Mouse (Mus musculus): ENCODE data around the gene Sox6. TPM values are rescaled to one million over a fixed set of nuclear protein-coding genes. Genes with fewer than 3 reads are reported as not detected.

Sox6 gene
- polyA plus RNA-seq, 1 experiment from 2014 or later = 51.7 TPM

DNA sequence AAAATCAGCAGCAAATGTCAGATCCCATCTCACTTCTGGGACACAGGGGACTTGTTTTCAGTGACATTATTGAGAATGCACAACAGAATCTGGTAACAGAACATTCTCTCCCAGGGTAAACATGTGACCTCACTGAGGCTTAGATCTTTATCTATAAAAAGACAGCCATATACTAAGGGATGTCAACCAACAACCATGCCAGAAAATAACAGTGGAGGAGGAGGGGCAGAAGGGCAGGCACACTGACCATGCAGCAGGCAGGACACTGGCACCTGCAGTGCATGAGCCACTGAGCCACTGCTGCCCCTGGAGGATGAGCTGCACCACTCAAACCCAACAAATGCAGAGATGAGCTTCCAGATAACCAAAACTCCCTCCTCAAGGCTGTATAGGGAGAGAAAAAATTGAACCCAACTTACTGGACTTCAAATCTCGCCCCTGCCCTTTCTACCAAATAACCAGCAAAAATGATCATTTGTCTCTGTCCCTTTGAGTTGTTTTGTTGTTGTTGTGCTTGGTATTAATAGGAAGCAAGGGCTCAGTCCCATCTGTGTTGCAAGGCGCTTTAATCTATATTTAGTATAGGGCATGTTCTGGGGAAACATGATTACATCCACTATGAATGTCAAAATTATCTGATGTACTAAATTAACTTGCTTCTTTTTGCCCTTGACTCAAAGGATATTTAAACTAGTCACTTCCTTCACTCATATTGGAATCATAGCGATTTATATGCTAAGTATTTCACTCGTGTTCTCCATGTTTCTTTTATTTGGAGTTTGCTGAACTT, 492.8 kb downstream of the Sox6 start:
- Histone ChIP-seq H3K9ac (no peak overlapping the region), H3K27me3 (replicated peaks) (no peaks in the 10 kb centered on the region), H3K36me3 (replicated peaks) (no peaks in the 10 kb centered on the region), H3K27ac (no peak overlapping the region), H3K4me2 (no peak overlapping the region), H3K4me3 (no peak overlapping the region), H3K9me3 (no peaks in the 10 kb centered on the region), H3K4me1 (no peaks in the 10 kb centered on the region)
- WGBS = 92% methylated on average over 4 of the region's 4 CpGs
- no peak for ATAC-seq (replicated peaks)

- 52% methylated on average over 4 of the region's 4 CpGs for WGBS
- H3K9ac ChIP-seq = no peak overlapping the region
Observed at GRCm38 (mm10) chr7:115543596-115543995, 495.0 kb downstream of the Sox6 start.

DNA sequence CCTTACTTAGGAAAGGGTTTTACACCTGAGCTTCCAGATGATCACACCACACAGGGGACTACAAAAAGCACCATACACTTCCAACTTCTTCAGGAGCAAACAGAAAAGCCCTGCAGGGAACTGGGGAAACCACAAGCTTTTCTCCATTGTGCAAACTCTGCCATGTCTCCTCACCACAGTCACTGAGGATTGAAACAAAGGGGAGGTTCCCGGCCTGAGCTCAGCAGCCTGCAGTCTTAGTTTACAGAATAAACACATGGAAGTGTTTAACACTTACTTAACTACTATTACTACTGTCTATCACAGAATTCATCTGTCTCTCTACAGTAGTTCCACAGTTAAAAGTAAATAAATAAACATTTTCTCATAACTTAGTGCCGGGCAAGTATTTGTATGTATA, 498.3 kb downstream of the Sox6 start:
- no peaks in the 10 kb centered on the region for H3K27me3 ChIP-seq (replicated peaks)
- H3K36me3 ChIP-seq (replicated peaks) = no peaks in the 10 kb centered on the region
- no peaks in the 10 kb centered on the region for H3K9me3 ChIP-seq
- 50% methylated on average over 2 of the region's 2 CpGs for WGBS
- H3K27ac ChIP-seq = no peak overlapping the region
- H3K4me3 ChIP-seq = no peak overlapping the region
- H3K9ac ChIP-seq = no peak overlapping the region
- no peak for ATAC-seq (replicated peaks)
- H3K4me2 ChIP-seq = no peak overlapping the region
- no peaks in the 10 kb centered on the region for H3K4me1 ChIP-seq

More at GRCm38 (mm10) chr7:115543596-115543995, 495.0 kb downstream of the Sox6 start:
- Histone ChIP-seq H3K4me2 (no peak overlapping the region), H3K4me1 (no peaks in the 10 kb centered on the region), H3K9me3 (no peaks in the 10 kb centered on the region), H3K27ac (no peak overlapping the region), H3K4me3 (no peak overlapping the region), H3K36me3 (replicated peaks) (no peaks in the 10 kb centered on the region), H3K27me3 (replicated peaks) (no peaks in the 10 kb centered on the region)
- no peak for ATAC-seq (replicated peaks)

DNA sequence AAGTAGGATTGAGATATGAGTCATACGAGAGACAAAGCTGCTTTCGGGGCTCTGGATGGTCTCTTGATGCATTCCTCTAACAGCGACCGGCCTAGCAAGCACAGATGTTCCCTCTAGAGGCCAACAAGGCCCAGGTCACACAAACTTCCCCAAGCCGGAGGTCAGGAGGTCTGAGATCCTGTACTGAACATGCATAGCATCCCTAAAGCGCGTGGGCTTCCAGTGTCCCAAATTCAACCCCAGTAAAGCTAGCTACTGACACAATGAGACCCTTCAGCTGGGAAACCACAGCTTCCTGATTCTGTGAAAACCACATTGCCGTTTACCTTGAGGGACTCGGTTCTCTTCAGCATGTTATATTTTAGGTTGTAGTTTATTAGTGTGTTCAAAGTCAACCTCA, 499.6 kb downstream of the Sox6 start:
- no peaks in the 10 kb centered on the region for H3K9me3 ChIP-seq
- no peak overlapping the region for H3K9ac ChIP-seq
- no peaks in the 10 kb centered on the region for H3K36me3 ChIP-seq (replicated peaks)
- no peak overlapping the region for H3K4me3 ChIP-seq
- no peak for ATAC-seq (replicated peaks)
- 83% methylated on average over 9 of the region's 9 CpGs for WGBS
- H3K27me3 ChIP-seq (replicated peaks) = no peaks in the 10 kb centered on the region
- no peaks in the 10 kb centered on the region for H3K4me1 ChIP-seq
- no peak overlapping the region for H3K27ac ChIP-seq
- no peak overlapping the region for H3K4me2 ChIP-seq

- H3K27me3 ChIP-seq (replicated peaks) = no peaks in the 10 kb centered on the region
- H3K9me3 ChIP-seq = no peaks in the 10 kb centered on the region
- no peak overlapping the region for H3K4me3 ChIP-seq
- no peak overlapping the region for H3K9ac ChIP-seq
- H3K27ac ChIP-seq = no peak overlapping the region
- no peak for ATAC-seq (replicated peaks)
- H3K4me1 ChIP-seq = no peaks in the 10 kb centered on the region
- no peaks in the 10 kb centered on the region for H3K36me3 ChIP-seq (replicated peaks)
- H3K4me2 ChIP-seq = no peak overlapping the region
- WGBS = 66% methylated on average over 3 of the region's 3 CpGs
Observed at GRCm38 (mm10) chr7:115537636-115538035, 501.0 kb downstream of the Sox6 start.

DNA sequence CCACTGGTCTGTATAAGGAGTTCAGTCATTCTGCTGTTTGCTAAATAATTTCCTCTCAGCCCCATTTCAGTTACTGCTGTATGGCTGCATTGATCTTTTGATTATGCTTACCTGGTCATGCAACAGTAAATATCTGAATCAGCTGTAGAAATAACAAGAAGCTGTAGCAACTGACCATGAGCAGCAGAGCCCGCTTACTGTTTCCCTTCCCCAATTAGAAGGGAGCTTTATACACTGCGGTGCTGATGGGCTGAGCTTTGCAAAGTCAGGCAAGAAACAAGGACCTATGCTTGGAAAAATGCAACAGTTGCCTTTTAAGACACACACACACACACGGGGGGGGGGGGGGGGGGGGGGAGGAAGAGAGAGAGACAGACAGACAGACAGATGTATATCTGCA, 502.1 kb downstream of the Sox6 start:
- ATAC-seq (replicated peaks) = no peak
- Histone ChIP-seq H3K4me3 (no peak overlapping the region), H3K4me2 (no peak overlapping the region), H3K9me3 (no peaks in the 10 kb centered on the region), H3K27ac (no peak overlapping the region), H3K4me1 (no peaks in the 10 kb centered on the region), H3K36me3 (replicated peaks) (no peaks in the 10 kb centered on the region), H3K9ac (no peak overlapping the region), H3K27me3 (replicated peaks) (no peaks in the 10 kb centered on the region)
- WGBS = 66% methylated on average over 3 of the region's 3 CpGs

DNA sequence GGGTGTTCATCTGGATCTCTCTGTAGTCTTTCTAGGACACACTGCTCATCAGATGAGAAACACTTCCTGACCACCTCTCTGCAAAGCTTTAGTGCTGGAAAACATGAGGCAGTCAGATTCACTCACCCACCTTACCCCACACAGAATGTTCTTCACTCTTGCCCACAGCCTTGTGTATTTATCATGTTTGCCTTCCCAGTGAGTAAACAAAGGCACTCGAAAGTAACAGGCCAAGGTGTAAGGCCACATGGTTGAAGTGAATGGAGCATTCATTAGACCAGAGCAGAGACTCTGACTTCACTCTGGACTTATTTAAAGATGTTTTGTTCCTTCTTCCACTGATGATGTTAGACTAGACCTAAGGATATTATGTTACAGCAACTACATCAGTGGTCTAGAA, 506.7 kb downstream of the Sox6 start:
- H3K36me3 ChIP-seq (replicated peaks) = no peaks in the 10 kb centered on the region
- H3K27ac ChIP-seq = no peak overlapping the region
- no peaks in the 10 kb centered on the region for H3K9me3 ChIP-seq
- no peak for ATAC-seq (replicated peaks)
- no peak overlapping the region for H3K4me2 ChIP-seq
- H3K9ac ChIP-seq = no peak overlapping the region
- H3K27me3 ChIP-seq (replicated peaks) = no peaks in the 10 kb centered on the region
- H3K4me1 ChIP-seq = no peaks in the 10 kb centered on the region
- WGBS = 66% methylated on average over 1 of the region's 1 CpGs
- no peak overlapping the region for H3K4me3 ChIP-seq

DNA sequence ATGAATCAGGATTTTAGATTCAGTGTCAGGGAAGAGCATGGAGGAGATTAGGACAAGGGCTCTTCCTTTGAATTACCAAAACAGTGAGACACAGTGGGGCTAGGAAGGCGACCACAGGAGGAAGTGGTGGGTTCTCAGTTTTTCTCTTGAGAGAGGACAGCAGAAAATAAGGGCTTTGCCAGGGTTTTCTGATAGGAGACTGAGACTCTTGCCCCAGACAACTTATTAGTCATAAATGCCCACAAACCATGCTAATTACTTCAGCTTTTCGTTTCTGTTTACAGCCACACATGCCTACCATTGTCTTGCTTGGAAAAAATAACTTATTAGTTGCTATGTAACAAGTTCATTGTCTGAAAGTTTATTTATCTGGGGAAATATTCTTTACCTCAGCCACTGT, 507.4 kb downstream of the Sox6 start:
- no peak overlapping the region for H3K27ac ChIP-seq
- 71% methylated on average over 2 of the region's 2 CpGs for WGBS
- H3K27me3 ChIP-seq (replicated peaks) = no peaks in the 10 kb centered on the region
- no peak overlapping the region for H3K4me3 ChIP-seq
- no peak for ATAC-seq (replicated peaks)
- H3K4me2 ChIP-seq = no peak overlapping the region
- no peaks in the 10 kb centered on the region for H3K4me1 ChIP-seq
- no peak overlapping the region for H3K9ac ChIP-seq
- no peaks in the 10 kb centered on the region for H3K36me3 ChIP-seq (replicated peaks)
- no peaks in the 10 kb centered on the region for H3K9me3 ChIP-seq

DNA sequence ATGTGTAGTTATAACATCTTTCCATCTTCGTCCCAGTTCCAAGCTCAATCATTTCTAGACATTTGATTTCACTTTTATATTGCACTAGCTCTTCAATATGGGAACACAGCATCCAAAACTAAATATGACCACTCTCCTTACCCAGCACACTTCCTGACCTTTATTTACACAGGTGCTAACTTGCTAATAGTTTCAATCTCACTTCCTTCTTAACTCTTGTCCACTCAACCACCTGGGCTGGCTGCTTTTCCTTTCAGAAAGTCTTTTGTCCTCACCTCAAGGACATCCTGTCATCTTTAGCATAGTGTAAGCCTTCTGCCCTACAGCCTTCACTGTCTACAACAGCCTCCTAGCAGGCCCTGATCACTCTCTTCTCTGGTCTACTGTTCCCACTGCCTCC, 520.9 kb downstream of the Sox6 start:
- no peak overlapping the region for H3K4me2 ChIP-seq
- ATAC-seq (replicated peaks) = no peak
- no peaks in the 10 kb centered on the region for H3K9me3 ChIP-seq
- no peaks in the 10 kb centered on the region for H3K27me3 ChIP-seq (replicated peaks)
- H3K9ac ChIP-seq = no peak overlapping the region
- H3K27ac ChIP-seq = no peak overlapping the region
- WGBS = 92% methylated on average over 1 of the region's 1 CpGs
- no peaks in the 10 kb centered on the region for H3K36me3 ChIP-seq (replicated peaks)
- peaks cover 8% of the 10 kb centered on the region; the same call in 1 of the 2 replicates for H3K4me1 ChIP-seq
- H3K4me3 ChIP-seq = no peak overlapping the region

GRCm38 (mm10) chr7:115513681-115514080, 524.9 kb downstream of the Sox6 start:
- no peaks in the 10 kb centered on the region for H3K36me3 ChIP-seq (replicated peaks)
- no peak for ATAC-seq (replicated peaks)
- H3K27me3 ChIP-seq (replicated peaks) = 0 out of 2 replicates have a peak, but pooled peaks cover 3% of the 10 kb centered on the region
- peaks cover 13% of the 10 kb centered on the region; the same call in 1 of the 2 replicates for H3K4me1 ChIP-seq
- peak overlapping the region; percentile 10; the same call in 1 of the 2 replicates for H3K4me2 ChIP-seq
- no peak overlapping the region for H3K27ac ChIP-seq
- H3K9me3 ChIP-seq = no peaks in the 10 kb centered on the region
- 31% methylated on average over 8 of the region's 8 CpGs for WGBS
- H3K4me3 ChIP-seq = no peak overlapping the region
- H3K9ac ChIP-seq = no peak overlapping the region

DNA sequence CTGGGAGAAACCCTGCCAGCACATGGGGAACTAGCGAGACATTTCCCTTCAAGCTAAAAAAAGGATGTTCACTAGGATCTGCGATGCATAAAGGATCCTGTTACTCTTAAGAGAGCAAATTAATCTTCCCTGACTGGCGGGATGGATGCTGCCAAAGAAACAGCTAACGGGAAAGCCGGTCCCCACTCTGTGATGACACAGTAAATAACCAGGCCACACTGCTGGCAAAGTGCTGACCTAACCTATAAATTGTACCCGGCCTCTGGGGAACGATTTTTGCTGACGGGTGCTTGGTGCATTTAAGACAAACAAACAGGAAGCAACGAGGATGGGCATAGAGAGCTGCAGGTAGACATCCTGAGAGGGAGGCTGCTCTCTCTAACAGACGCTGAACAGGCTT, 526.8 kb downstream of the Sox6 start:
- no peaks in the 10 kb centered on the region for H3K9me3 ChIP-seq
- no peak overlapping the region for H3K4me3 ChIP-seq
- H3K27me3 ChIP-seq (replicated peaks) = 0 out of 2 replicates have a peak, but pooled peaks cover 3% of the 10 kb centered on the region
- no peak for ATAC-seq (replicated peaks)
- H3K36me3 ChIP-seq (replicated peaks) = no peaks in the 10 kb centered on the region
- 51% methylated on average over 10 of the region's 10 CpGs for WGBS
- H3K4me1 ChIP-seq = peaks cover 13% of the 10 kb centered on the region; the same call in 1 of the 2 replicates
- H3K4me2 ChIP-seq = no peak overlapping the region
- H3K27ac ChIP-seq = no peak overlapping the region
- no peak overlapping the region for H3K9ac ChIP-seq

- 77% methylated on average over 5 of the region's 5 CpGs for WGBS
Observed at GRCm38 (mm10) chr7:115511091-115511490, 527.5 kb downstream of the Sox6 start.

GRCm38 (mm10) chr7:115510045-115510444, 528.6 kb downstream of the Sox6 start:
- no peak for ATAC-seq (replicated peaks)
- no peaks in the 10 kb centered on the region for H3K36me3 ChIP-seq (replicated peaks)
- 71% methylated on average over 5 of the region's 5 CpGs for WGBS
- H3K4me2 ChIP-seq = no peak overlapping the region
- no peak overlapping the region for H3K27ac ChIP-seq
- H3K27me3 ChIP-seq (replicated peaks) = 0 out of 2 replicates have a peak, but pooled peaks cover 3% of the 10 kb centered on the region
- H3K4me3 ChIP-seq = no peak overlapping the region
- H3K9ac ChIP-seq = no peak overlapping the region
- peaks cover 13% of the 10 kb centered on the region; the same call in 1 of the 2 replicates for H3K4me1 ChIP-seq
- H3K9me3 ChIP-seq = no peaks in the 10 kb centered on the region

More at GRCm38 (mm10) chr7:115511091-115511490, 527.5 kb downstream of the Sox6 start:
- Histone ChIP-seq H3K36me3 (replicated peaks) (no peaks in the 10 kb centered on the region), H3K4me3 (no peak overlapping the region), H3K4me2 (no peak overlapping the region), H3K9ac (no peak overlapping the region), H3K4me1 (peaks cover 13% of the 10 kb centered on the region; the same call in 1 of the 2 replicates), H3K27me3 (replicated peaks) (0 out of 2 replicates have a peak, but pooled peaks cover 3% of the 10 kb centered on the region), H3K9me3 (no peaks in the 10 kb centered on the region), H3K27ac (no peak overlapping the region)
- ATAC-seq (replicated peaks) = no peak
